Mouse (Mus musculus): Measurements from ENCODE around the gene Slc36a2.

Slc36a2 gene

DNA sequence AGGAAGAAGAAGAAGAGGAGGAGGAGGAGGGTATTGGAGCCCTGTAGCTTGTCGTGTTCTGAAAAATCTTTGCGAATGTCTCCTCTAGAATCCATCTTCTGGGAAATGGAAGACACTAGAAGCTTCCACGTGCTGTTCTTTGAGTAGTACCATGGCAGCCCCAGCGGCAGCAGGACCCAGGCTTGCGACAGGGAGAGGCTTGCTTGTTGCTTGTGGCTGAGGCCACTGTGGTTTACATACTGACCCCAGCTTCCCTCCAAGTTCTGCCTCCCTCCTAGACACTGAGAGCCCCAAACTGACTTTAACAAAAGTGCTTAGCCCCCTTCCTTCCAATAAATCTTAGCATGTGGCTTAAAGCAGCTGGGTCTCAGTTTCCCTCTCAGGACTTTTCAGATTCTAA, 631 bp downstream of the Slc36a2 start:
- DNase-seq (ENCODE audit: low spot score in 2 of 2), result no peak

DNA sequence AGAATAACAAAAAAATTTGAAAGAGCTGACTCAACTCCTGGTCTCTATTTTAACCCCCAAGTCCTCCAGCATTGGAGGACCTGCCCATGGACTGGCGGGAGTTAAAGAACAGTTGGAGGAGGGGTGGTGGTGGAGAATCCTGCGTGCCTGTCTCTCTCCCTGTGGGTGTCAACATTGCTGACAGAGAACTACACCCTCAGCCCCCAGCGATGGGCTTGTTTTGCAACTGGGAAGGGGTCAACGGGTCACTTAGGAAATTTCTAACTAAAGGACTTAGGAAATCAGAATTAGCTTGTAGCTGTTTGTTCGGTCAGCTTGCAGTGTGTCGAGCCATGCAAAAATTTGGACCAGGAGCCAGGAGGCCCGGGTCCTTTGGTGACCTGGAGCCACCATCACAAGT, 1.8 kb downstream of the Slc36a2 start:
- DNase-seq (ENCODE audit: low spot score in 2 of 2), result no peak

DNA sequence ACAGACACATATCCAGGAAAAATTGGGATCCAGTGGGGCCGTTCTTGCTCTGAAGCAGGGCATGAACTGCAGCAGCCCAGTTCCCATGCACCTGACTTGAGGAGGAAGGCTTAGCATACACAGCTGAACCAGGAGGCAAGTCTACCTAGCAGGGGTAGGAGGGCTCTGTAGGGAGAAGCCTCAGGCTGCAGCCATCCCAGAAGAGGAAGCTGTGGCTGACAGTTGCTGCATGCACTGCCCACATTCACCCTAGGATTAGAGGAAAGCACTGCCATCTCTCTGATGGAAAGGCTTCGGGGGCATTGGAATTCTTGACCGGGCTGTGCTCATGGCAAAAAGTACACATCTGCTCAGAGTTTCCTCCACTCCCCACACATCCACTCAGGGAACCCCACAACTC, 5.0 kb downstream of the Slc36a2 start:
- DNase-seq (ENCODE audit: low spot score in 2 of 2), result no peak

DNA sequence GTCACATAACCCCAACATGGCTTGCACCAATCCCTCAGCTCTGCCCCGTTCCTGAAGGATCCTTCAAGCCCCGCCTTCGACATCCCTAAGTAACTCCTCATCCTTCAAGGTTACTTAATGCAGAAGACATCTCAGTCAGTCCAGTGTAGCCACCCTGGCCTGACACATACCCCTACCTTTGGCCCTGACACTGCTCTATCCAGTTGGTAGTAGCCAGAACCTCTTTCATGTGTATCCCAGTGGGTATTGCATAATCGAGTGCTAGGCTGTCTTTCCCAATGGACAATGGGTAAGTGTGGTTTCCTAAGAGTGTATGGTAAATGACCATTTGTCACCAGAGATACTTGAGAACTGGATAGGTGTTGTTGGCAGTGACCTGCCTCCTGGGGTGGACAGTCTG, 6.0 kb downstream of the Slc36a2 start:
- DNase-seq (ENCODE audit: low spot score in 2 of 2), result no peak

DNA sequence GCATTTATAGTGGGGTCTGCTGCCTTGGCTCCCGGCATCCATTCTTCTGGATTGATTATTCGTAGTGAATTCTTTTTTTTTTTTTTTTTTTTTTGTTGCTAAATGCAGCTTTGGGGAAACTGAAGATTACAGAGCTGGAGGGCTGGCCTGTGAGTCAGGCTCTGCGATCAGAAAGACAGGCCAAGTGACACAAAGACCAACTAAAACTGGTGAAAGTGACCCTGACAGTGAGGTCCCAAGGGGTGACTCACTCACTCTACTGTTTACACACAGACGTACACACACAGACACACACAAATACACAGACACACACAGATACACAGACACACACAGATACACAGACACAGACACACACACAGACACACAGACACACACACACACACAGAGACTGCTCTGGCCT, 14.4 kb downstream of the Slc36a2 start:
- DNase-seq (ENCODE audit: low spot score in 2 of 2), result no peak

DNA sequence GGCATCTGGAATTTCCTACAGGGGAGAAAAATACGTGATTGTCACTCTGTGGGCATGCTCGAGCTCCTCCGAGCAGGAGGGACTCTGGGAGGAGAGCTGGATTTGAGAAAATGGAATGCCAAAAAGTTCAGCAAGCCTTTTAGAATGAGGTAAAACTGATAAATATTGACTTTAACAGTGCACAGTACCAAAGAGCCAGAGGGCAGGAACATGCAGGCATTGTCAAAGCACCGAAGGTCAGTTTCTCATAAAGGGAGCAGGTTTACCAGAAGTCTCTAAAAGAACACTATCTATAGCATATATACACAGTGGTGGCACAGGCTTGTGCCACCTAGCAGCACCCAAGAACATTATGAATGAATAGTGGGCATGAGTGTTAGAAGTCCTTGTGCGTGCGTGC, 16.0 kb downstream of the Slc36a2 start:
- no peak for DNase-seq (ENCODE audit: low spot score in 2 of 2)

DNA sequence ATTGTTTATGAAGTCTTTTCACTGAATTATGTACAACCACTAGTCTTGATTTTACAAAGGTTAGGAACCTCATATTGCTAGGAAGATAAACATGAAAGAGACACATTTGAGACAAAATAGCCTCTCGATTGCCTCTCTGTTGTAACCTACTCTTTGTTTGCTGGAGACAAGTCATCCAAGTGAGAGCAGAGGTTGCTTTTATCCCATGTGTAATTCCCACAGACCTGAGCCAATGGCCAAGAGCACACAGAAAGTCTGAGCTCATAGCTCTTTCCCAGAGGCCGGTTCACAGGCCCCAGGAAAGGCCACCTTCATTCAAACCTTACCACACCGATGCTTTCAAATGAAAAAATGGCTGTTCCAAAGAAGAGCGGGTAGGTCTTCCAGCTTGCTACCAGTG, 16.4 kb downstream of the Slc36a2 start:
- no peak for DNase-seq (ENCODE audit: low spot score in 2 of 2)

DNA sequence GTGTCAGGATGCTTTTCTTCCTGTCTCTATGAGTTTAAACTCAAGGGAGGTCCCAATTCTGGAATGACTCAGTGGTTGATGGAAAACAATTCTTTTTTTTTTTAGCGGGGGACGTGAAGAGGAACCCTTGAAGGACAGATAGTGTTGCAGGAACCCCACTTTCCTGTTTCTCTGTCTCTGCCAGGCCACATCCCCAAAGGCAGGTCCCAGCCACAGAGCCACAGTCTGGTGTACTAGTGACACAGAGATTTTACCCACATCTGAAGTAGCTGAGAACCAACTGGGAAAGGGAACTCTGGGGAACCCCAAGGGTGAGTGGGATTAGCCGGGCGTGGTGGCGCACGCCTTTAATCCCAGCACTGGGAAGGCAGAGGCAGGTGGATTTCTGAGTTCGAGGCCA, 19.1 kb downstream of the Slc36a2 start:
- no peak for DNase-seq (ENCODE audit: low spot score in 2 of 2)

DNA sequence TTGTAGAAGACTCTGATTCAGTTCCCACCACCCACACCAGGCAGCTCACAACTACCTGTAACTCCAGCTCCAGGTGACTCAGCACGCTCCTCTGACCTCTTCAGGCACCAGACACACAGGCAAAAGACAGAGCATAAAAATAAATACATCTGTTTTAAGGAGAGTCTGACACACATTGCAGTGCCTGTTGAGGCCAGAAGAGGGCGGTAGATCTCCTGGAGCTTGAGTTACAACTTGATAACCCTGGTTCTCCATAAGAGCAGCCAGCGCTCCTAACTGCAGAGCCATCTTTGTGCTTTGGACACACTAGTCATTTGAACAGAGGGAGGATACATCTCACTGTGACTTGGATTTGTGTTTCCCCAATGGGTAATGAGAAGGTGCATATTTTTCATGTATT, 20.2 kb downstream of the Slc36a2 start:
- peak; percentile 11 to 16 for DNase-seq (ENCODE audit: low spot score in 2 of 2)

DNA sequence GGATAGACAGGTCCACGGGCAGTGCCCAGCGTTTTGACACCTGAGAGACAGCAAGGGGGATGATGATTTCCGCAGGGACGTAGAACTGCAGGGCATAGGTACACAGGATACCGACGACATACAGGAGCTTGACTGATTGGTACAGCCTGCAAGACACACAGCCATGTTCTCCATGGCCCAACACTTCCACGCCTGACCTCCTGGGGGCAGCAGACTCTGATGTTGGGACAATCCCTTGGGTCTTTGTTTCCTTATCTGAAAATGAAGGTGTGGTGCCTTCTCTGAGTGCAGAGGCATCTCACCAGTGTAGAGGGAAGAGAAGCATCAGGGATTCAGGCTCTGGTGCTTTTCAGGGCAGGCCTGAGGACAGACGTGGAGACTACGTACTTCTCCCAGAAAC, 22.2 kb downstream of the Slc36a2 start:
- DNase-seq (ENCODE audit: low spot score in 2 of 2), result peak; percentile 25 to 46

DNA sequence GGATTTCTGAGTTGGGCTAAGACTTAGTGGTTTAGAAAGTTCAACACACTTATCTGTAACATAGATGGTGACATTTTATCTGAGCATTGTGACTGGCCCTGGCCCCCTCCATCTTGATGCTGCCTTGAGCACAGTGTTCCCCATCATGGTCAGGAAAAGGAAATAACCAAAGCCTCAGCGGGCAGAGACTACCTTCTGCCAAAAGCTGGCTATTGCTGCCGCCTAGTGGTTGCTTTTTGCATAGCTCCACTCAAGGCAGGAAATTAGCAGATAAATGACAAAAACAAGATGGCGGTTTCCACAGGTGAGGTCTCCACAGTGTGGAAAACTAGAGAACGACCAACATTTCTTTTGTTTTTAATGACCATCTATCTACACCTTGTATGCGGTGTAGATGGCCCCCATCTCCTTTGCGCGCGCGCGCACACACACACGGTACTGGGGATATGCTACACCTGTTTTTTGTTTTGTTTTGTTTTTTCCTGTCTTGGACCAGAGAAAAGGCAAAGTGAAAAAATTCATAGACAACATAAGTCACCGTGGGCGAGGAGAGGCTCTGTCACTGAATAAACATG, 26.0 kb downstream of the Slc36a2 start:
- DNase-seq (ENCODE audit: low spot score in 2 of 2), result peak; percentile 53 to 63

DNA sequence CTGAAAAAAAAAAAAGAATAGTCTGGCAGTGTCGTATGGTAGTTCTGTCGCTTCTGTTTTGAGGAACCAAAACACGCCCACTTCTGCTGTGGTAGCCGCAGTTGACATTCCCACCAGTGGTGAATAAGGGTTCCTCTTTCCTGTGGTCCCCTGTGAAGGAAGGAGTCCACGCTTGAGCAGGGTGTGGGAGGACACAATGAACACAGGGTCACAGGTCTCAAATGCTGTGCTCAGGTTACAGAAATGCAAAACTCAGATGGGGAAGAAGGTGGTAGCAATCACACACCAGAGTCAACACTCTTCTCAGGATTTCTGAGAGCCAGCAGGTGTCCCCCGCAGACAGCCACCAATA, 29.8 kb downstream of the Slc36a2 start:
- DNase-seq (ENCODE audit: low spot score in 2 of 2), result no peak

DNA sequence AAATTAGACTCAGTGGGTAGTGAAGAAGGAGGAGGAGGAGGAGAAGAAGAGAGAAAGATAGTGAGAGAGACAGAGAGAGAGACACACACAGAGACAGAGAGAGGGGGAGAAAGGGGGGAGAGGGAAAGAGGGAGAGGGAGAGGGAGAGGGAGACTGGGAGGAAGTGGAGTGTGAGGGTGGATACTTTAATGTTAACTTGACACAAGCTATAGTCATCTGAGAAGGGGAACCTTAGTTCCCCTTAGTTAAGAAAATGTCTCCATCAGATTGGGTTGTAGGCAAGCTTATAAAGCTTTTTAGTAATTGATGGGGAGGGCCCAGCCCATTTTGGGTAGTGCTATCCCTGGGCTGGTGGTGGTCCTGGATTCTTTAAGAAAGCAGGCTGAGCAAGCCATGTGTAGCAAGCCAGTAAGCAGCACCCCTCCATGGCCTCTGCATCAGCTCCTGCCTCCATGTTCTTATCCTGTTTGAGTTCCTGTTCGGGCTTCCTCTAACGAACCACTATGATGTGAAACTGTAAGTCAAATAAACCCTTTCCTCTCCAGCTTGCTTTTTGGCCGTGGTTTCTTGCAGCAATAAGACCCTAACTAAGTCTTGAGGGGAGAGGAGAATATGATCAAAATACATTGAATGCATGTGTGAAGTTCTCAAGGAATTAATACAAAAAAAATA, 30.3 kb downstream of the Slc36a2 start:
- DNase-seq (ENCODE audit: low spot score in 2 of 2), result no peak

DNA sequence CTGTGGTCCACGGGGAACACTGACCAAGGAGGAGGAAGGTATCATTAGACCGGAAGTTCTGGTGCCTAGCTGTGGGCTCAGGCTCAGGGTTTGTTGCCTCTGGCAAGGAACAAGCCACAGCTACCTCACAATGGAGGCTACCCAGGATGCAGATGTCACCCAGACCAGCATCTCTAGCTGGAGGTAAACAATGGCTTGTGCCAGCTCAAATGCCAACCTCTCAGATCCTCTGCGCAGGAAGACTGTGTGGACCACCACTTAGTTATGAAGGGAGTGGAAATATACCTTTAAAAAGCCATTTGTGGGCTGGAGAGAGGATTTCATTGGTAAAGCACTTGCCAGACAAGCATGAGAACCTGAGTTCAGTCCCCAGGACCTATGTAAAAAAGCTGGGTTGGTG, 33.3 kb downstream of the Slc36a2 start, which contains the start of gene Slc36a3:
Gene Slc36a3 (minus strand): TSS at position 101 of the 400 bp plus-strand sequence.
- DNase-seq (ENCODE audit: low spot score in 2 of 2), result no peak

DNA sequence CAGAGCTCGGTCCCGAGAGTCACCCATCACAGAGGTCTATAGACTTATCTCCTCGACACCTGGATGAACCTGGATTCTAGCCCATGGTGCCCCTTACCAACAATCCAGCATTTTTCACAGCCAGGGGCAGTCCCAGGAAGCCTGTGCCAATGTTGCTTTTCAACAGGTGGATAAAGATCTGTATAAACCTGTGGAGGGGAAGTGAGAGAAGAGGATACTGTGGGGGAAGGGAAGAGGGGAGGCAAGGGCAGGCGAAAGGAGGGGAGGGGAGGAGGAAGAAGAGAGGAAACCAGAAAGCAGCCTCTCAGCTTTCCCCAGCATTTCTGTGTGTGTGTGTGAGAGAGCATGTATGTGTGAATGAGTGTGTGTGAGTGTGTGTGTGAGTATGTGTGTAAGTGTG, 36.4 kb downstream of the Slc36a2 start:
- DNase-seq (ENCODE audit: low spot score in 2 of 2), result no peak

DNA sequence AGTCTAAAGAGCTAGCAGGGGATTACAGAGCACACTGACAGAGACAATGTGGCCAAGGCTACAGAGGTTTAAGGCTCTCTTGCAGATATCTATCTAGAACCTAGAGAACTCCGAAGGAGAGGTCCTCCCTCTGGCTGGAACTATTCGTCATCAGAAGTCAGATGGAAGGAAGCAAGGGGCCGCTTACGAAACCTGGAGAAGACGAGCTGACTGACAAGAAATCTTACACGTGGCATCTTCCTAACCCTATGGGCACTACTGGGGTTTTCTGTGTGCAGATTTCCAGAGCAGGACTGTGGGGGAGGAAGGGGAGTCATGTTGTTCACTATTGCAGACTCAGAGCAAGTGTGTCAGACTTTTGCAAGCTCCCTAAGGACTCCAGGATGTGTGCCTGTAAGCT, 37.5 kb downstream of the Slc36a2 start:
- no peak for DNase-seq (ENCODE audit: low spot score in 2 of 2)

DNA sequence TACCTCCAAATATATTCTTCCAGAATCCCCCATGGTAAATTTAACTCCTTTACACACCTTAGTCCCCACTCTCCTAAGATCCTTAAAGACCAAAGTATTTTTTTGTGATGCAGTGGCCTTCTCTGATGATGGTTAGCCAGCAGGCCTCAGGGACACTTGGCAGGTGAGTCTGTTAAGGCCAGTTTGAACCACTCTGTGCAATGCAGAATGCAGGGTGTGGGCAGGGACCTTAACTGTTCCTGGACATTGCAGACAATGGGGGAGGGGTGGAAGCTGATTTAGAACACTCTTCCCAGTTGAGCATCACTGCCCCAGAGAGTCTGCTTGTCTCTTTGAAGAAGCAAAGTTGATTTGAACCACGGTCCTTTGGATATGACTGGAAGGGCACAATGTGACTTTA, 38.0 kb downstream of the Slc36a2 start:
- DNase-seq (ENCODE audit: low spot score in 2 of 2), result no peak

DNA sequence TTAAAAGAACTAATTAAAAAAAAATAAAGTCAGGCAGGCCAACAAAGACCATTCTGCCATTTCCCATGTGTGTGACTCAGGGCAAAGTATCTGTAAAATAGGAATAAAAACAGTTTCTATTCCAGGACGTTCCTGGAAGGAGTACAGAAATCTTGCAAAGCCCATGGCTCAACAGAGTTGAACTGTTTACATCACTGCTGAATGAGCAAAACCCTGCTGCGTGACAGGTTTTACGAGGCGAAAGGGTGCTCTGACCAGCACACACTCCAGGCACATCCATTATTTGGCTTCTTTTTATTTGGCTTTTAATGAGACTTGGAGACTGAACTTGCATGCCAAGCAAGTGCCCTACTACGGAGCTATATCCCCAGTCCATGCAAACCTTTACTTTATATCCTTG, 40.9 kb downstream of the Slc36a2 start:
- DNase-seq (ENCODE audit: low spot score in 2 of 2), result no peak

DNA sequence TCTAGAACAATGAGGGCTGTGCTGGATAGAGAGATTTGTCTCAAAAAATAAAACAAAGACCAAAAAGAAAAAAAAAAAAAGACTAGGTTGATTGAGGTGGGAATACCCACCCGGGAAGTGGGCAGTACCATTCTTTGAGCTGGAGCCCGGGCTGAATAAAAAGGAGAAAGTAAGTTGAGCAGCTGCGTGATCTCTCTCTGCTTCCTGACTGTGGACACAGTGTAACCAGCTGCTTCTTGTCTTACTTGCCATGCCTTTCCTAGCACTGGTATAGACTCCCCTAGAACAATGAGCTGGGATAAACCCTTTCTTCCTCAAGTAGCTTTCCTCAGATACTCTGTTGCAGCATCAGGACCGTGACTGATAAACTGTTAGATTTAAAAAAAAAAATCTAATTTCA, 43.4 kb downstream of the Slc36a2 start:
- DNase-seq (ENCODE audit: low spot score in 2 of 2), result no peak

DNA sequence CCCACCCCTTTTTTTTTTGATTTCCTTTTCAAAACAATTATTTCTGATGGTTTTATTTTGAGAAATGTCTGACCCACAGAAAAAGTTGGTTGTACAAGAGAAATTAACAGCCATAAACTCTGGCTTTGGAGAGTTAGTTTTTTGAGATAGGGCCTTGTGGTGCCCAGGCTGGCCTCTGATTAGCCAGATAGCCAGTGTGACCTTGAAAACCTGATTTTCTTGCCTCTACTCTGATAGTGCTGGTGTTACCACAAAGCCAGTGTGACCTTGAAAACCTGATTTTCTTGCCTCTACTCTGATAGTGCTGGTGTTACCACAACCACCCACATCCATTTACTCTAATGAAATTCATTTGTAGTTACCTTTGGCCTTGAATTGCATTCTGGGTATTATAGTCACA, 47.2 kb downstream of the Slc36a2 start:
- DNase-seq (ENCODE audit: low spot score in 2 of 2), result no peak

DNA sequence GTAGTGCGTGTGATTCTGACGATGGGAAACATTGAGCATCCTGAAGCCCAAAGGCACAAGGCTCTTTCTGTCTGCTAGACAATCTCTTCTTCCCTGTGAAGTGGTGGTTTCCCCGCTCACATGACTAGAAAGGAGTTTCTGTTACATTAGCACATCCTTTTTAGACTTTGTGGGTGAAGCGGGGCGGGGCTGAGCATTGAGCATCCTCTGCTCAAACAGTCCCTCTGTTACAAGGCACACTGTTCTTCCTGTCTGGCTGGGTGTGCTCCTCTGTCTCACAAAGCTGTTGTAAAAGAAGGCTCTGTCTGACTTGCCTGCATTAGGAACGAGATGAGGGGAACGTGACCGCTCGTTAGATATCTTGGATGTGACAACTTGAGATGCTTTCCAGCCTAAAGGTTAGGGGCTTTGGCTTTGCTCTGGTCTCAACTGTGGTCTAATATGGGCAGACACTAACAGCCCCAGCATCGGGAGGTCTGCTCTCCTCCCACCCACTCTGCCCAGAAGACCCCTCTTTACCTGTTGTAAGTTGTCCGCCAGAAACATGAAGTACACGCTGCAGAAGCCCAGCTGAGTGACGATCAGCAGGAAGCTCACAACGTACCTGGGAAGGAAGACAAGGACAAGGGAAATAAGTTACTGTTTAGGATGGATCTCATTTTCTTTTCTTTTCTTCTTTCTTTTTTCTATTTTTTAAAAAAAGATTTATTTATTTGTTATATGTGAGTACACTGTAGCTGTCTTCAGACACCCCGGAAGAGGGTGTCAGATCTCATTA, 47.9 kb downstream of the Slc36a2 start:
- peak in 1 of 2 experiments; percentile 9 for DNase-seq (ENCODE audit: low spot score in 2 of 2)

DNA sequence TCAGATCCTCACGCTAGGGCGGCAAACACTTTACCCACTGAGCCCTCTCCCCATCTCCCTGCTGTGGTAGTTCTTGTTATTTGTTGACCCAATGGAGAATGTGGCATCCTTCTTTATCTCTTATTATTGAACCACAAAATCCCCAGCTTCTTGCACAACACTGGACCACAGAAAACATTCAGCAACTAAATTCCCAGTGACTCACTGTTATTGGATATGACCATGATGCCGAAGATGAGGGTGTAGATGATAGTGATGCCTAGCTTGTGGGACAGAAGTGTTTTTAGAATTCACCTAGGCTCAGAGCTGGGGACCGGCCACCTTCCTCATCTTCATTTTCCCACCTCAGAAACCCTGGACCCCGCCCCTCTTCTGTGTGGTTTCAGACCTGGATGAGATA, 50.0 kb downstream of the Slc36a2 start:
- no peak for DNase-seq (ENCODE audit: low spot score in 2 of 2)

DNA sequence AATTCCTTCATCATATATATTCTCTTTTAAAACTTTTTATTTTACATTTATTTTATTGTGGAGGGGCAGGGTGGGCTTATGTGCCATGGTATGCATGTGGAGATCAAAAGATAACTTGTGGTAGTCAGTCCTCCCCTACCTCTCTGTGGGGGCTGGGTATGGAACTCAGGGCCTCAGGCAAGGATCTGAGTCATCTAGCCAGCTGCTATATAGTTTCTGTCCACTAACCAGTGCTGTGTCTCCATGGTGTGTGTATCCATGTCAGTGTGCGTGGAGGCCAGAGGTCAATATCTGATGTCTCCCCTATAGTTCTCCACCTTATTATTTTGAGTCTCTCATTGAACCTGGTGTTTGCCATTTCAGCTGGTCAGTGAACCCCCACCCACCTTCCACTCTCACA, 50.5 kb downstream of the Slc36a2 start:
- no peak for DNase-seq (ENCODE audit: low spot score in 2 of 2)

All from right cerebral cortex, postnatal 36 days (tissue).